Mouse (Mus musculus): ENCODE data around the gene Cyp27b1. TPM values are rescaled to one million over a fixed set of nuclear protein-coding genes. Genes with fewer than 3 reads are reported as not detected.

Cyp27b1 gene
- polyA plus RNA-seq, 1 experiment from 2014 or later, result 0.08 TPM

- under 1% methylated on average over 44 of the region's 46 CpGs for WGBS
- H3K4me1 ChIP-seq (ENCODE audit: control insufficient read depth, insufficient read depth, low read length), result peaks cover 27% of the 10 kb centered on the region
- peak within 1 kb of the TSS; percentile 75 for H3K4me3 ChIP-seq (ENCODE audit: low read depth, low read length)
Observed at GRCm38 (mm10) chr10:127063239-127063872, 15.3 kb downstream of the Cyp27b1 start, which contains the start of gene Cdk4. TSS of gene Cdk4 (plus strand) at chr10:127063534.

GRCm38 (mm10) chr10:127063913-127064870, 16.1 kb downstream of the Cyp27b1 start:
- 12% methylated on average over 37 of the region's 37 CpGs for WGBS
- H3K4me1 ChIP-seq (ENCODE audit: control insufficient read depth, insufficient read depth, low read length), result peaks cover 31% of the 10 kb centered on the region
- peak overlapping the region; percentile 84 for H3K9ac ChIP-seq (ENCODE audit: low read depth, low read length)
- no peaks in the 10 kb centered on the region for H3K9me3 ChIP-seq (replicated peaks; ENCODE audit: control insufficient read depth, low read length, poor library complexity, severe bottlenecking)
- H3K27me3 ChIP-seq (ENCODE audit: control insufficient read depth, insufficient read depth, low read depth, low read length), result no peaks in the 10 kb centered on the region
- peak overlapping the region; percentile 65 for H3K4me2 ChIP-seq (ENCODE audit: low read length)
- H3K4me3 ChIP-seq (ENCODE audit: low read depth, low read length), result peak overlapping the region; percentile 75
- peak overlapping the region; percentile 95 for H3K27ac ChIP-seq (ENCODE audit: low read length)
- peak; percentile 4; the same call in 1 of the 2 replicates for ATAC-seq
- H3K36me3 ChIP-seq (ENCODE audit: control insufficient read depth, insufficient read depth, low read length), result peaks cover 35% of the 10 kb centered on the region

More at GRCm38 (mm10) chr10:127063239-127063872, 15.3 kb downstream of the Cyp27b1 start, which contains the start of gene Cdk4:
- Histone ChIP-seq H3K36me3 (ENCODE audit: control insufficient read depth, insufficient read depth, low read length) (peaks cover 34% of the 10 kb centered on the region), H3K27me3 (ENCODE audit: control insufficient read depth, insufficient read depth, low read depth, low read length) (no peaks in the 10 kb centered on the region), H3K9ac (ENCODE audit: low read depth, low read length) (peak within 1 kb of the TSS; percentile 84), H3K9me3 (replicated peaks; ENCODE audit: control insufficient read depth, low read length, poor library complexity, severe bottlenecking) (no peaks in the 10 kb centered on the region), H3K27ac (ENCODE audit: low read length) (peak within 1 kb of the TSS; percentile 95), H3K4me2 (ENCODE audit: low read length) (peak within 1 kb of the TSS; percentile 65)
- peak; percentile 86 for ATAC-seq

GRCm38 (mm10) chr10:127065981-127066380, 17.9 kb downstream of the Cyp27b1 start:
- no peak overlapping the region for H3K4me3 ChIP-seq (ENCODE audit: low read depth, low read length)
- no peaks in the 10 kb centered on the region for H3K9me3 ChIP-seq (replicated peaks; ENCODE audit: control insufficient read depth, low read length, poor library complexity, severe bottlenecking)
- peaks cover 35% of the 10 kb centered on the region for H3K36me3 ChIP-seq (ENCODE audit: control insufficient read depth, insufficient read depth, low read length)
- H3K4me1 ChIP-seq (ENCODE audit: control insufficient read depth, insufficient read depth, low read length), result peaks cover 36% of the 10 kb centered on the region
- no peak overlapping the region for H3K9ac ChIP-seq (ENCODE audit: low read depth, low read length)
- no peaks in the 10 kb centered on the region for H3K27me3 ChIP-seq (ENCODE audit: control insufficient read depth, insufficient read depth, low read depth, low read length)
- WGBS, result 93% methylated on average over 9 of the region's 9 CpGs
- ATAC-seq, result no peak
- H3K27ac ChIP-seq (ENCODE audit: low read length), result no peak overlapping the region
- H3K4me2 ChIP-seq (ENCODE audit: low read length), result no peak overlapping the region

- no peak overlapping the region for H3K4me2 ChIP-seq (ENCODE audit: low read length)
- H3K4me3 ChIP-seq (ENCODE audit: low read depth, low read length), result no peak overlapping the region
- no peak for ATAC-seq
Observed at GRCm38 (mm10) chr10:127066519-127067018, 18.5 kb downstream of the Cyp27b1 start.

GRCm38 (mm10) chr10:127068360-127069038, 20.4 kb downstream of the Cyp27b1 start:
- Histone ChIP-seq H3K9me3 (replicated peaks; ENCODE audit: control insufficient read depth, low read length, poor library complexity, severe bottlenecking) (no peaks in the 10 kb centered on the region), H3K4me1 (ENCODE audit: control insufficient read depth, insufficient read depth, low read length) (peaks cover 32% of the 10 kb centered on the region), H3K9ac (ENCODE audit: low read depth, low read length) (0 out of 2 replicates have a peak overlapping the region, but pooled peaks have one; percentile 75), H3K36me3 (ENCODE audit: control insufficient read depth, insufficient read depth, low read length) (peaks cover 35% of the 10 kb centered on the region), H3K4me2 (ENCODE audit: low read length) (peak overlapping the region; percentile 97), H3K27ac (ENCODE audit: low read length) (peak overlapping the region; percentile 24; the same call in 1 of the 2 replicates), H3K4me3 (ENCODE audit: low read depth, low read length) (peak overlapping the region; percentile 49; the same call in 1 of the 2 replicates), H3K27me3 (ENCODE audit: control insufficient read depth, insufficient read depth, low read depth, low read length) (no peaks in the 10 kb centered on the region)
- ATAC-seq, result no peak
- WGBS, result 80% methylated on average over 9 of the region's 9 CpGs

More at GRCm38 (mm10) chr10:127066519-127067018, 18.5 kb downstream of the Cyp27b1 start:
- no peaks in the 10 kb centered on the region for H3K9me3 ChIP-seq (replicated peaks; ENCODE audit: control insufficient read depth, low read length, poor library complexity, severe bottlenecking)
- peaks cover 35% of the 10 kb centered on the region for H3K36me3 ChIP-seq (ENCODE audit: control insufficient read depth, insufficient read depth, low read length)
- H3K9ac ChIP-seq (ENCODE audit: low read depth, low read length), result no peak overlapping the region
- 87% methylated on average over 14 of the region's 14 CpGs for WGBS
- peaks cover 39% of the 10 kb centered on the region for H3K4me1 ChIP-seq (ENCODE audit: control insufficient read depth, insufficient read depth, low read length)
- no peak overlapping the region for H3K27ac ChIP-seq (ENCODE audit: low read length)
- no peaks in the 10 kb centered on the region for H3K27me3 ChIP-seq (ENCODE audit: control insufficient read depth, insufficient read depth, low read depth, low read length)

- 4% methylated on average over 30 of the region's 30 CpGs for WGBS
- ATAC-seq, result peak; percentile 84
- Histone ChIP-seq H3K27me3 (ENCODE audit: control insufficient read depth, insufficient read depth, low read depth, low read length) (no peaks in the 10 kb centered on the region), H3K4me3 (ENCODE audit: low read depth, low read length) (peak overlapping the region; percentile 49), H3K4me1 (ENCODE audit: control insufficient read depth, insufficient read depth, low read length) (peaks cover 32% of the 10 kb centered on the region), H3K9me3 (replicated peaks; ENCODE audit: control insufficient read depth, low read length, poor library complexity, severe bottlenecking) (no peaks in the 10 kb centered on the region), H3K27ac (ENCODE audit: low read length) (peak overlapping the region; percentile 90), H3K4me2 (ENCODE audit: low read length) (peak overlapping the region; percentile 97), H3K36me3 (ENCODE audit: control insufficient read depth, insufficient read depth, low read length) (peaks cover 35% of the 10 kb centered on the region), H3K9ac (ENCODE audit: low read depth, low read length) (peak overlapping the region; percentile 75)
Observed at GRCm38 (mm10) chr10:127069281-127070189, 21.5 kb downstream of the Cyp27b1 start.

GRCm38 (mm10) chr10:127070190-127071121, 22.4 kb downstream of the Cyp27b1 start, which contains the start of gene Tspan31:
TSS of gene Tspan31 (minus strand) at chr10:127070264.
- peak within 1 kb of the TSS; percentile 97 for H3K4me2 ChIP-seq (ENCODE audit: low read length)
- H3K9ac ChIP-seq (ENCODE audit: low read depth, low read length), result peak within 1 kb of the TSS; percentile 75
- no peaks in the 10 kb centered on the region for H3K27me3 ChIP-seq (ENCODE audit: control insufficient read depth, insufficient read depth, low read depth, low read length)
- H3K36me3 ChIP-seq (ENCODE audit: control insufficient read depth, insufficient read depth, low read length), result peaks cover 27% of the 10 kb centered on the region
- H3K4me1 ChIP-seq (ENCODE audit: control insufficient read depth, insufficient read depth, low read length), result peaks cover 24% of the 10 kb centered on the region
- 1% methylated on average over 36 of the region's 36 CpGs for whole genome bisulfite sequencing
- H3K4me3 ChIP-seq (ENCODE audit: low read depth, low read length), result peak within 1 kb of the TSS; percentile 49
- peak within 1 kb of the TSS; percentile 90 for H3K27ac ChIP-seq (ENCODE audit: low read length)
- no peaks in the 10 kb centered on the region for H3K9me3 ChIP-seq (replicated peaks; ENCODE audit: control insufficient read depth, low read length, poor library complexity, severe bottlenecking)
- ATAC-seq, result peak; percentile 94
